Mouse (Mus musculus): ENCODE data around the gene Ttll5.

The Ttll5 gene

GRCm38 (mm10) chr12:85824438-85825264 is at the start of gene Ttll5, which contains the start of gene Erg28:
Ttll5 (plus strand) TSS chr12:85824659.
Erg28 (minus strand) TSS chr12:85824550.
- DNase-seq (ENCODE audit: low spot score in 2 of 2), result peak; percentile 85 to 88

GRCm38 (mm10) chr12:85778962-85779361 is 45.5 kb upstream of the Ttll5 start:
- no peak for DNase-seq (ENCODE audit: low spot score in 2 of 2)

- DNase-seq (ENCODE audit: low spot score in 2 of 2), result no peak
Observed at GRCm38 (mm10) chr12:85779707-85780106, 44.8 kb upstream of the Ttll5 start.

- no peak for DNase-seq (ENCODE audit: low spot score in 2 of 2)
Observed at GRCm38 (mm10) chr12:85781606-85782005, 42.9 kb upstream of the Ttll5 start.

- no peak for DNase-seq (ENCODE audit: low spot score in 2 of 2)
Observed at GRCm38 (mm10) chr12:85784916-85785815, 39.3 kb upstream of the Ttll5 start.

GRCm38 (mm10) chr12:85792158-85792557 is 32.3 kb upstream of the Ttll5 start:
- DNase-seq (ENCODE audit: low spot score in 2 of 2), result no peak

GRCm38 (mm10) chr12:85792821-85793346 is 31.6 kb upstream of the Ttll5 start:
- DNase-seq (ENCODE audit: low spot score in 2 of 2), result no peak

GRCm38 (mm10) chr12:85794094-85794493 is 30.4 kb upstream of the Ttll5 start:
- DNase-seq (ENCODE audit: low spot score in 2 of 2), result no peak

GRCm38 (mm10) chr12:85795551-85795950 is 28.9 kb upstream of the Ttll5 start:
- DNase-seq (ENCODE audit: low spot score in 2 of 2), result no peak

- DNase-seq (ENCODE audit: low spot score in 2 of 2), result no peak
Observed at GRCm38 (mm10) chr12:85800031-85800430, 24.4 kb upstream of the Ttll5 start.

GRCm38 (mm10) chr12:85809726-85810125 is 14.7 kb upstream of the Ttll5 start:
- DNase-seq (ENCODE audit: low spot score in 2 of 2), result no peak

GRCm38 (mm10) chr12:85810959-85811358 is 13.5 kb upstream of the Ttll5 start:
- no peak for DNase-seq (ENCODE audit: low spot score in 2 of 2)

- DNase-seq (ENCODE audit: low spot score in 2 of 2), result no peak
Observed at GRCm38 (mm10) chr12:85811676-85812075, 12.8 kb upstream of the Ttll5 start.

GRCm38 (mm10) chr12:85813599-85813998 is 10.9 kb upstream of the Ttll5 start:
- no peak for DNase-seq (ENCODE audit: low spot score in 2 of 2)

- DNase-seq (ENCODE audit: low spot score in 2 of 2), result no peak
Observed at GRCm38 (mm10) chr12:85822051-85822450, 2.4 kb upstream of the Ttll5 start.

GRCm38 (mm10) chr12:85825361-85825760 is 902 bp downstream of the Ttll5 start:
- no peak for DNase-seq (ENCODE audit: low spot score in 2 of 2)

- no peak for DNase-seq (ENCODE audit: low spot score in 2 of 2)
Observed at GRCm38 (mm10) chr12:85825822-85826221, 1.4 kb downstream of the Ttll5 start.

GRCm38 (mm10) chr12:85828856-85829255 is 4.4 kb downstream of the Ttll5 start:
- DNase-seq (ENCODE audit: low spot score in 2 of 2), result no peak

GRCm38 (mm10) chr12:85829866-85830265 is 5.4 kb downstream of the Ttll5 start:
- no peak for DNase-seq (ENCODE audit: low spot score in 2 of 2)

GRCm38 (mm10) chr12:85830691-85831090 is 6.2 kb downstream of the Ttll5 start:
- DNase-seq (ENCODE audit: low spot score in 2 of 2), result no peak

GRCm38 (mm10) chr12:85834543-85834942 is 10.1 kb downstream of the Ttll5 start:
- DNase-seq (ENCODE audit: low spot score in 2 of 2), result no peak

- no peak for DNase-seq (ENCODE audit: low spot score in 2 of 2)
Observed at GRCm38 (mm10) chr12:85837765-85838164, 13.3 kb downstream of the Ttll5 start.
